Mouse (Mus musculus) liver, embryonic 14.5 days (tissue): ENCODE results near the gene Man1a2.

Source experiments
- CTCF ChIP-seq: IDR thresholded peaks from 2 replicates; pipeline ENCODE4 v1.5.1; 2016; ENCODE audit warnings: antibody characterized with exemption, low read depth, control low read depth
- EP300 ChIP-seq: IDR thresholded peaks from 2 replicates; pipeline ENCODE4 v1.6.1; 2016; ENCODE audit warnings: antibody characterized with exemption, low read depth

DNA sequence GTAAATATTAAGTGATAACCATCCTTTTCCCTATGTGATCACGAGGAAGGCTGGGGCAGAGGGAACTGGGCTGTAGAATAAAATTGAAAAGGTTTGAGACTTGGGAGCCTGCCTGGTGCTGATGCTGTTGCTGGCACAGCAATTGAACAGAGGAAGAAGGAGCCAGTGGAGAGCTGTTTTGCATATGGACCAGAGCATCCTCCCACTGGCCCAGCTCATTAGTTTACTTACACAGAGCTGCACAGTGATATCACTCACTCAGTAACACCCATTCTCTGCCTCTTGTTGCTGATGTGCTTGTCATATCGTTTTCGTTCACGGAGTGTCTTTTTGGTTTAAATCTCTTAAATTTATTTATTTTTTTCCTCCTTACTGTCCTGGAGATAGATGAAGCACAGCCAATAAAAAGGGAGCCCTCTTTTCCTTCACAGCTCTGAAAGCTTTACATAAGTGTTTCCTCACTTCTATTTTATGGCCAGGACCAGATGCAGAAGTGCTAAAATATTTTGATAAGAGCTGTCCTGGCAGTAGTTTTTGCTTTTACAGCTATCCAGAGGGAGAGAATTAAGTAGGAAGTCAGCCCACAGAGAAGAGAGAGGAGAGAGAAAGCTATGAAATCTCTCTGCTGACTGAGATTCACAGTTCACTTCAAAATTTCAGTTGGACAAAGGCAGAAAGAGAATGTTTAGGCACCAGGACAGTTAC, 42.9 kb upstream of the Man1a2 start:
- TF ChIP-seq CTCF (no peak), EP300 (no peak)
